ENCODE assay signal across 17 mouse cellular contexts in the genomic region with DNA sequence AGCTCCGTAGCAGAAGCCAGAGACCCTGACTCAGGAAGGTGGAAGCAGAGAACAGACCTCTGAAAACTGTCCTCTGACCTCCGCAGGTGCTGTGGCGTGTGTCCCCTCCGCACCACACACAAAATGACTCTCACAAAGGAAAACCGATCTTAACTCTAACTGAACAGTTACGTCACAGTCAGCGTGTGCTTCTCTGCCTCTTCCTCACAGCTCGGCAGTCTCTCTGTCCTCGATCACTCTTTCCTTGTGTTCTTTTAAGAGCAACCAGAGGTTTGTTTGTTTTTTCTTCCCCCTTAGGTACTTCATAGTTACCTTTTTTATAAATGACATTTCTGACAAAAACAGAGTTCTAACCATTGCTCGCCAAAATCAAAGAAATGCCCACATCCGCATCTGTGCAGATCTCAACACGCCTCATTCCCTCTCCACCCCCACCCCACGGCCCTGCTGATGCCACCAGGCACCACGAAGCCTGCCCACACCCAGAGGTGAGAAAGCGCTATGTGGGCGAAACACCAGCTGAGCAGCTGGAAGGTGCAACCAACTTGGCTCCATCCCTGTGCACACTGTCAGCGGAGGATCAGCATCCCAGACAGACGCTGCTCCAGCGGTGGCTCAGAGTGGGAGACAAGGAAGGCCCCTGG. TPM values are rescaled to one million over a fixed set of nuclear protein-coding genes. Genes with fewer than 3 reads are reported as not detected.
DNase-seq lines count a peak whose midpoint lies in the region; ATAC-seq and TF ChIP-seq lines count a peak whose summit lies in the region.
"Had no signal": no experiment of that assay in that cellular context is flagged by ENCODE, and none has a peak within 500 bp of the region (broad histone marks: within the 10 kb centered on the region; RNA-seq: fewer than 3 reads in every experiment).

No protein-coding gene starts in this region.

- no peaks in the 10 kb centered on the region for H3K27me3 ChIP-seq in spleen, adult 2 months (ENCODE audit: control insufficient read depth, insufficient read depth, low read length)
- H3K27me3 ChIP-seq in embryonic facial prominence, embryonic 15.5 days: no peaks in the 10 kb centered on the region
- no peaks in the 10 kb centered on the region for H3K27me3 ChIP-seq in neural tube, embryonic 15.5 days (replicated peaks)
- H3K27me3 ChIP-seq: liver, embryonic 13.5 days had no signal

- H3K4me2 ChIP-seq in embryonic facial prominence, embryonic 15.5 days (replicated peaks): no peak overlapping the region
- H3K4me2 ChIP-seq in neural tube, embryonic 15.5 days: no peak overlapping the region
- H3K4me2 ChIP-seq: liver, embryonic 13.5 days had no signal

- DNase-seq in frontal cortex, postnatal 10 days (ENCODE audit: low spot score in 2 of 2): no peak
- peak in 1 of 2 experiments; percentile 46 for DNase-seq in spleen, adult 2 months (ENCODE audit: low read depth in 1 of 2, low spot score in 2 of 2)
- no peak for DNase-seq in spleen, adult 18-20 months
- no peak for DNase-seq in gastrocnemius, adult 8-10 months (ENCODE audit: low spot score in 2 of 2)
- DNase-seq: adrenal gland, adult 2 months; cerebellum, adult 2 months; kidney, adult 8-10 months; kidney, postnatal 36 days; liver, embryonic 13.5 days had no signal

- no peaks in the 10 kb centered on the region for H3K36me3 ChIP-seq in spleen, adult 2 months (ENCODE audit: control insufficient read depth, insufficient read depth, low read length)
- H3K36me3 ChIP-seq in embryonic facial prominence, embryonic 15.5 days: no peaks in the 10 kb centered on the region
- no peaks in the 10 kb centered on the region for H3K36me3 ChIP-seq in neural tube, embryonic 15.5 days
- H3K36me3 ChIP-seq: liver, embryonic 13.5 days; midbrain, embryonic 10.5 days had no signal

- ATAC-seq in frontal cortex, adult (ENCODE audit: low TSS enrichment): peak; percentile 42
- ATAC-seq in embryonic facial prominence, embryonic 15.5 days (ENCODE audit: insufficient number of reproducible peaks, low FRiP score, low TSS enrichment, low read depth): no peak
- ATAC-seq in neural tube, embryonic 15.5 days (ENCODE audit: low FRiP score): no peak
- ATAC-seq: hindbrain, embryonic 16.5 days; lung, postnatal 0 days had no signal

- no peaks in the 10 kb centered on the region for H3K9me3 ChIP-seq in embryonic facial prominence, embryonic 15.5 days (replicated peaks)
- no peaks in the 10 kb centered on the region for H3K9me3 ChIP-seq in neural tube, embryonic 15.5 days (replicated peaks)
- H3K9me3 ChIP-seq: liver, embryonic 13.5 days; midbrain, embryonic 10.5 days had no signal

- no peaks in the 10 kb centered on the region for H3K4me1 ChIP-seq in spleen, adult 2 months (ENCODE audit: control insufficient read depth, insufficient read depth, insufficient read length)
- peaks cover 33% of the 10 kb centered on the region for H3K4me1 ChIP-seq in embryonic facial prominence, embryonic 15.5 days
- peaks cover 22% of the 10 kb centered on the region for H3K4me1 ChIP-seq in olfactory bulb, adult 2 months (ENCODE audit: control insufficient read depth, insufficient read depth, low read length)
- H3K4me1 ChIP-seq in neural tube, embryonic 15.5 days: peaks cover 5% of the 10 kb centered on the region; the same call in 1 of the 2 replicates
- H3K4me1 ChIP-seq: liver, embryonic 13.5 days; midbrain, embryonic 10.5 days had no signal

- 79% methylated on average over 19 of the region's 19 CpGs for WGBS in spleen, adult 2 months
- 61% methylated on average over 19 of the region's 19 CpGs for WGBS in embryonic facial prominence, embryonic 15.5 days
- WGBS in olfactory bulb, adult 2 months: 59% methylated on average over 19 of the region's 19 CpGs
- whole genome bisulfite sequencing in neural tube, embryonic 15.5 days: 80% methylated on average over 19 of the region's 19 CpGs

- no peak for TF ChIP-seq CTCF in spleen, adult 2 months (IDR thresholded peaks at IDR 0.05; ENCODE audit: extremely low read depth, insufficient read depth, insufficient read length, insufficient replicate concordance)
- no peak for TF ChIP-seq CTCF in olfactory bulb, adult 2 months (IDR thresholded peaks at IDR 0.05; ENCODE audit: insufficient read depth, low read depth, low read length)

- peak overlapping the region; percentile 44 for H3K27ac ChIP-seq in spleen, adult 2 months (ENCODE audit: insufficient read depth, low read length)
- H3K27ac ChIP-seq in embryonic facial prominence, embryonic 15.5 days (replicated peaks): peak overlapping the region; percentile 51
- 0 out of 2 replicates have a peak overlapping the region, but pooled peaks have one; percentile 8 for H3K27ac ChIP-seq in olfactory bulb, adult 2 months (ENCODE audit: insufficient read depth, low read depth, low read length)
- no peak overlapping the region for H3K27ac ChIP-seq in neural tube, embryonic 15.5 days (replicated peaks)
- H3K27ac ChIP-seq: liver, embryonic 13.5 days; midbrain, embryonic 10.5 days had no signal

- H3K4me3 ChIP-seq in spleen, adult 2 months (ENCODE audit: extremely low read depth, insufficient read depth, insufficient read length): no peak overlapping the region
- H3K4me3 ChIP-seq in embryonic facial prominence, embryonic 15.5 days (replicated peaks): no peak overlapping the region
- no peak overlapping the region for H3K4me3 ChIP-seq in olfactory bulb, adult 2 months (ENCODE audit: insufficient read depth, low read depth, low read length)
- H3K4me3 ChIP-seq in neural tube, embryonic 15.5 days (replicated peaks): no peak overlapping the region
- H3K4me3 ChIP-seq: erythroblast, embryonic 14.5 days; liver, embryonic 13.5 days; midbrain, embryonic 10.5 days had no signal

- no peak for TF ChIP-seq POLR2A in spleen, adult 2 months (IDR thresholded peaks at IDR 0.05; ENCODE audit: low read depth, low read length)
- no peak for TF ChIP-seq POLR2A in olfactory bulb, adult 2 months (IDR thresholded peaks at IDR 0.05; ENCODE audit: insufficient read depth, low read depth, low read length)

- no peak overlapping the region for H3K9ac ChIP-seq in embryonic facial prominence, embryonic 15.5 days
- H3K9ac ChIP-seq in neural tube, embryonic 15.5 days (replicated peaks): no peak overlapping the region
- H3K9ac ChIP-seq: liver, embryonic 13.5 days had no signal

RNA-seq across cellular contexts. Expression of gene Vgll4, which starts 33.4 kb away (rescaled TPM):
- 36.1 and 43.6 TPM in 2 replicates for polyA plus RNA-seq in spleen, adult 2 months (2012; rRNA removed)
- polyA plus RNA-seq in embryonic facial prominence, embryonic 15.5 days (2015; fragmentation: Nextera tagmentation; extraction: Ambion mirVana): 141 and 143 TPM in 2 replicates
- not detected in 2 replicates for polyA plus RNA-seq in olfactory bulb, adult 2 months (2012; ENCODE audit: insufficient read depth, insufficient read length, low replicate concordance, missing spikeins)
- 51.4 and 64.5 TPM in 2 replicates for polyA plus RNA-seq in neural tube, embryonic 15.5 days (2015; fragmentation: Nextera tagmentation; extraction: Ambion mirVana)
- 10 to 100 TPM; 17.5 to 30.1 (median 21.6) TPM for total RNA-seq in gastrocnemius, adult 8-10 months (2022)
